Mouse (Mus musculus): Measurements from ENCODE around the gene Banf2. TPM values are rescaled to one million over a fixed set of nuclear protein-coding genes. Genes with fewer than 3 reads are reported as not detected.

The Banf2 gene
- not detected for polyA plus RNA-seq (2012; fragmentation: generic; extraction: Trizol)

GRCm38 (mm10) chr2:144032664-144033063 is at the start of gene Banf2:
Gene Banf2 (plus strand): TSS chr2:144033059.

GRCm38 (mm10) chr2:144011080-144011551 is 21.7 kb upstream of the Banf2 start, which contains the start of gene Rrbp1:
Gene Rrbp1 (minus strand): TSS chr2:144011263.

Other genes starting within 250 kb of the Banf2 start
- under 1 TPM; 0.04 to 0.21 TPM for gene Bfsp1, start 169.9 kb upstream of the Banf2 start, polyA plus RNA-seq (2012; fragmentation: generic; extraction: Trizol)
- gene Dstn, start 117.7 kb upstream of the Banf2 start, polyA plus RNA-seq (2012; fragmentation: generic; extraction: Trizol) = 100 to 1,000 TPM in 1 of 2 experiments, 10 to 100 TPM in 1; 33.2 to 144 TPM
- gene Rrbp1, start 21.8 kb upstream of the Banf2 start, polyA plus RNA-seq (2012; fragmentation: generic; extraction: Trizol) = 100 to 1,000 TPM in 1 of 2 experiments, 10 to 100 TPM in 1; 46.9 to 163 TPM
- gene Mgme1, start 237.6 kb downstream of the Banf2 start, polyA plus RNA-seq (2012; fragmentation: generic; extraction: Trizol) = 1 to 10 TPM in 1 of 2 experiments, under 1 TPM in 1; 0.59 to 4.9 TPM
- 10 to 100 TPM in 1 of 2 experiments, 1 to 10 TPM in 1; 8.5 to 37.8 TPM for gene Snx5, start 237.8 kb downstream of the Banf2 start, polyA plus RNA-seq (2012; fragmentation: generic; extraction: Trizol)